Mouse (Mus musculus) stomach, postnatal 0 days (tissue): ENCODE measurements around the gene Zfp617. TPM values are rescaled to one million over a fixed set of nuclear protein-coding genes. Genes with fewer than 3 reads are reported as not detected.
A peak's percentile ranks its signal among the peaks of the same experiment; 100 is the strongest.

ENCODE experiments used
- ATAC-seq: fragments of 200-750 bp; cut with Nextera tagmentation; 2 replicates; pipeline ENCODE4 v1.8.0; 2017; ENCODE audit not compliant: low FRiP score, low TSS enrichment
- DNase-seq: peaks from one replicate; pipeline ENCODE4 v3.0.0-alpha.2; 2016; ENCODE audit warnings: low spot score
- H3K27ac ChIP-seq: fragments of 300-500 bp; sonication (generic); replicated peaks from 2 replicates; pipeline ENCODE4 v1.5.1; 2014; ENCODE audit warnings: mild to moderate bottlenecking, control low read depth
- H3K27me3 ChIP-seq: fragments of 300-500 bp; sonication (generic); 2 replicates; pipeline ENCODE4 v1.6.1; 2014; ENCODE audit warnings: low read length; ENCODE audit not compliant: control insufficient read depth, insufficient read depth
- H3K36me3 ChIP-seq: fragments of 300-500 bp; sonication (generic); 2 replicates; pipeline ENCODE4 v1.6.1; 2014; ENCODE audit warnings: low read length, mixed read lengths; ENCODE audit not compliant: control insufficient read depth, insufficient read depth
- H3K4me1 ChIP-seq: fragments of 300-500 bp; sonication (generic); replicated peaks from 2 replicates; pipeline ENCODE4 v1.6.1; 2014; ENCODE audit warnings: antibody characterized with exemption; ENCODE audit not compliant: control insufficient read depth, insufficient read depth
- H3K4me2 ChIP-seq: fragments of 300-500 bp; sonication (generic); replicated peaks from 2 replicates; pipeline ENCODE4 v1.6.1; 2014; ENCODE audit warnings: low read depth, mild to moderate bottlenecking, control low read depth, moderate library complexity
- H3K4me3 ChIP-seq: fragments of 300-500 bp; sonication (generic); 2 replicates; pipeline ENCODE4 v1.5.1; 2014; ENCODE audit warnings: low read depth, low read length, control low read depth
- H3K9ac ChIP-seq: fragments of 300-500 bp; sonication (generic); 2 replicates; pipeline ENCODE4 v1.6.1; 2014; ENCODE audit warnings: mild to moderate bottlenecking, low read length, control low read depth, mixed read lengths
- H3K9me3 ChIP-seq: fragments of 300-500 bp; sonication (generic); 2 replicates; pipeline ENCODE4 v1.6.1; 2016; ENCODE audit warnings: low read length; ENCODE audit not compliant: control insufficient read depth
- CTCF ChIP-seq: IDR thresholded peaks from 2 replicates; pipeline ENCODE4 v1.5.1; 2016; ENCODE audit warnings: antibody characterized with exemption, low read depth, mild to moderate bottlenecking, moderate library complexity
- EP300 ChIP-seq: optimal IDR thresholded peaks from 2 replicates; pipeline ENCODE3; 2016; ENCODE audit warnings: antibody characterized with exemption
- WGBS: fragments of 180-500 bp; shearing (Covaris S2); extraction: QIAGEN DNeasy Blood & Tissue Kit; methylation state at CpG from one replicate; pipeline ENCODE4 v1.1.7; 2014; 5-methylcytosine and 5-hydroxymethylcytosine counted together
- polyA plus RNA-seq: library from polyadenylated mRNA; unstranded; fragments of >200 nt; fragmentation: Nextera tagmentation; extraction: Ambion mirVana; gene quantifications from 2 replicates; pipeline ENCODE4 v1.2.1, GENCODE M21; 2015

The Zfp617 gene
- polyA plus RNA-seq, 1 experiment from 2014 or later: 11.7 TPM

DNA sequence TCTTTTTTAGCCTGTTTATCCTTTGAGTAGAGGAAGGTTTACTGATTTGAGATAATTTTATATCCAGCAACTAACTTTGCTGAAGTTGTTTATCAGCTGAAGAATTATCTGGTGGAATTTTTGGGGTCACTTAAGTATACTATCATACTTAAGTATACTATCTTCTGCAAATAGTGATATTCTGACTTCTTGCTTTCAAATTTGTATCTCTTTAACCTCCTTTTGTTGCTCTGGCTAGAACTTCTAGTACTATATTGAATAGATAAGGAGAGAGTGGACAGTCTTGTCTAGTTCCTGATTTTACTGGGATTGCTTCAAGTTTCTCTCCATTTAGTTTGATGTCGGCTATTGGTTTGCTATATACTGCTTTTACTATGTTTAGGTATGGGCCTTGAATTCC lies 1.6 kb upstream of the Zfp617 start:
- Histone ChIP-seq H3K9me3 (no peaks in the 10 kb centered on the region), H3K4me2 (no peak overlapping the region), H3K4me3 (no peak overlapping the region), H3K36me3 (no peaks in the 10 kb centered on the region), H3K27me3 (no peaks in the 10 kb centered on the region), H3K9ac (no peak overlapping the region), H3K27ac (no peak overlapping the region), H3K4me1 (no peaks in the 10 kb centered on the region)
- TF ChIP-seq EP300 (no peak), CTCF (no peak)
- no peak for ATAC-seq
- DNase-seq: no peak
- 91% methylated on average over 1 of the region's 1 CpGs for WGBS

DNA sequence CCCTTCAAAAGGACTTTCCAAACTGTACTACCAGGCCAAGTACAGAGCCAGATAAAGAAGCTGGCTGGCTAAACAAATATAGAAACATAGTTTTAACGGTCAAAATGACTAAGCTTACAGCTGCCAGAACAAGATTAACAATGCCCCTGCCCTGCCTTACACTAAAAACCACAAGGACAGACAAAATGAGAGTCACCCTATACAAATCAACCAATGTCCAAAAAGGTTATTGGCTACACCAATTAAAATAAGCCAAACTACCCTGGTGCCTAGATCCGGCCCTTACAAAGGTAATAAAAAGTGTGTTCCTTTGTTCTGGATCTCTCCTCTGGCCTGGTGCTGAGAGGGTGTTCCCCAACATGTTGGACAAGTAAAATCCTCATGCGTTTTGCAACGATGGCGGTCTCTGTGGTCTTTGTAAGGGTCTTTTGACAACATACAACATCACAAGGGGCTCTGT lies 607 bp upstream of the Zfp617 start:
- no peak for TF ChIP-seq EP300
- no peak for TF ChIP-seq CTCF
- ATAC-seq (no peak), DNase-seq (no peak)
- Histone ChIP-seq H3K4me2 (peak overlapping the region; percentile 62; the same call in 1 of the 2 replicates), H3K27me3 (no peaks in the 10 kb centered on the region), H3K27ac (peak overlapping the region; percentile 94; the same call in 1 of the 2 replicates), H3K4me1 (no peaks in the 10 kb centered on the region), H3K9me3 (no peaks in the 10 kb centered on the region), H3K36me3 (no peaks in the 10 kb centered on the region), H3K4me3 (no peak overlapping the region), H3K9ac (no peak overlapping the region)
- 89% methylated on average over 5 of the region's 5 CpGs for WGBS

DNA sequence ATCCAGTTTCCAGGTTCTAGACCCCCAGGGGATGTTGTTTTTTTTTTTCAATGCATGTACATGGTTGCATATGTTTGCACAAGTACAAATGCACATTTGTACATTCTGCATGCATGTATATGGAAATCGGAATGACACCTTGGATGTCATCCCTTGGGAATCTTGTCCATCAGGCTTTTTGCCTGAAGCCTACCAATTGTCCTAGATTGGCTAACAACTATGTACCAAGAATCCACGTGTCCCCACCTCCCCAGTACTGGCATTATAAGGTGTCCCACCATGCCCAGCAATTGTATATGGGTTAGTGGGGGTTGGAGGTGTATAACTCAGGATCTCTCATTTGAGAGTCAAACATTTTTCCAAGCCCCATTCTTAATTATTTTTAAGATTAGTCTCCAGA lies 3.9 kb downstream of the Zfp617 start:
- no peak overlapping the region for H3K4me2 ChIP-seq
- WGBS: 74% methylated on average over 2 of the region's 2 CpGs
- H3K27ac ChIP-seq: no peak overlapping the region
- H3K4me1 ChIP-seq: no peaks in the 10 kb centered on the region
- no peaks in the 10 kb centered on the region for H3K9me3 ChIP-seq
- no peak for ATAC-seq
- no peak for DNase-seq
- no peak overlapping the region for H3K4me3 ChIP-seq
- TF ChIP-seq CTCF (no peak), EP300 (no peak)
- peaks cover 3% of the 10 kb centered on the region; the same call in 1 of the 2 replicates for H3K36me3 ChIP-seq
- H3K27me3 ChIP-seq: no peaks in the 10 kb centered on the region
- H3K9ac ChIP-seq: no peak overlapping the region

DNA sequence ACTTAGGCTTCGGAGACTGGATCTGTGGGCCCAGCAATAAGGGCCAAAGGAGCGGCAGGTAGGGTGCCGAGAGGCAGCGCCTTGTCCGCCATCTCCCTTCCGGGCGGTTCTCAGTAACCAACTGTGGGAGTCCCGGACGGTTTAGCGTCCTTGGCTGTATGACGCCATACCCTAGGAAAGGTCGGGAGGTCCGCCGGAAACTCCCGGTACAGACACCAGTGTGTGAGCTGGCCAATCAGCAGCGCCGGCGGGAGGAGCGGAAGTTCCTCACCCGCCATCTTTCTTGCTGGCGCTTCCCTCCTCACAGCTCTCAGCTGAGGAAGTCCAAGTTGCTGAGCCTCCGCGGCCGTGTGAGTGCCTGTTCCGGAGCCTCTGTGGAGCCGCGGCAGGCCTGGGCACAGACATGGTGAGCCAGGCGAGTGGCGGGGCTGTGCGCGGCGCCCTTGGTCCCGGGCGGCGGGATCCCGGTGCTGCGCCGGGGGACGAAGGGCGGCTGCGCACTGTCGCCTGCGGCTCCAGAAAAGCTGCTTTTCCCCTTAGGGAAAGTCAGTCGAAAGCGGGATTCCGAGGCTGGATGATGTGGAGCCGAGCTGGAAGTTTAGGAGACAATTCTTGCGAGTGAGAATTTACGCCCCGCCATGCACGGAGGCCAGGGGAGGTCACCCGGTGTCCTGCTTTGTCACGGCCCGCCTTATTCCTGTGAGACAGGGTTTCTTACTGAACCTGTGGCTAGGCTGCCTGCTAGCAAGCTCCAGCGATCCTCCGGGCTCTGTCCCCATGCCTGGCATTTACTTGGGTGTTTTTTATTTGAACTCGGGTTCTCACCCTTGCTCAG lies 14.3 kb downstream of the Zfp617 start:
- H3K27ac ChIP-seq: peak overlapping the region; percentile 98
- no peaks in the 10 kb centered on the region for H3K4me1 ChIP-seq
- H3K9ac ChIP-seq: peak overlapping the region; percentile 87
- peak; percentile 96 for DNase-seq
- H3K4me3 ChIP-seq: peak overlapping the region; percentile 73
- H3K27me3 ChIP-seq: no peaks in the 10 kb centered on the region
- peak; percentile 100 for ATAC-seq
- no peaks in the 10 kb centered on the region for H3K9me3 ChIP-seq
- TF ChIP-seq CTCF (no peak), EP300 (no peak)
- H3K4me2 ChIP-seq: peak overlapping the region; percentile 58
- H3K36me3 ChIP-seq: no peaks in the 10 kb centered on the region
- WGBS: under 1% methylated on average over 55 of the region's 57 CpGs

DNA sequence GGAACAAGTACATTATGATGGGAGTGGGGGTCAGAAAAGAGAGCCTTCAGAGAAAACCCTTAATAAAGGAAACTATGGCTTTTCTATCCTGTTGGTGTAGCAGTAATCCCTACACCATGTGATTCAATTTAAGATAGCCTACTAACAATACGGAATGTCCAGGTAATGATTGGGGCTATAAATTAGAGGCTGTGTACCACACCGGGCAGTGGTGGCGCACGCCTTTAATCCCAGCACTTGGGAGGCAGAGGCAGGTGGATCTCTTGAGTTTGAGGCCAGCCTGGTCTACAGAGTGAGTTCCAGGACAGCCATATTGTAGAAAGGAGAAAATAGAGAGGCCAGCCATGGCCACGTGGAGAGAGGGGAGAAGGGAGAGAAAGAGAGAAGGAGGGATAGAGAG lies 17.4 kb downstream of the Zfp617 start:
- no peaks in the 10 kb centered on the region for H3K4me1 ChIP-seq
- H3K4me3 ChIP-seq: no peak overlapping the region
- DNase-seq (no peak), ATAC-seq (no peak)
- H3K4me2 ChIP-seq: no peak overlapping the region
- H3K9ac ChIP-seq: no peak overlapping the region
- H3K9me3 ChIP-seq: no peaks in the 10 kb centered on the region
- 92% methylated on average over 5 of the region's 5 CpGs for WGBS
- TF ChIP-seq EP300 (no peak), CTCF (no peak)
- no peaks in the 10 kb centered on the region for H3K27me3 ChIP-seq
- H3K36me3 ChIP-seq: peaks cover 4% of the 10 kb centered on the region; the same call in 1 of the 2 replicates
- H3K27ac ChIP-seq: no peak overlapping the region

DNA sequence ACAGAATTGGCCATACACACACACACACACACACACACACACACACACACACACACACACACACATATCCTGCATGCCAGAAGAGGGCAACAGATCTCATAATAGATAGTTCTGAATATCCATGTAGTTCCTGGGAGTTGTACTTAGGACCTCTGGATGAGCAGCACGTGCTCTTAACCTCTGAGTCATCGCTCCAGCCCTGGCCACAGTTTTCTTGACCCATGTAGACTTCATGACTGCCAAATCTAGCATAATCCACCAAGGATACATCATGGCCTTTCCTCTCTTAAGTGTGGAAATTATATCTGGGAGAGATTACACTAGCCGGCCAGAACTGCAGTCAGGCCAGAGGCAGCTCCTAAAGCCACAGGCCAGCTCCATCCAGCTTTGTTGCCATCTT lies 18.1 kb downstream of the Zfp617 start:
- no peak for ATAC-seq

More for the DNA sequence above, 18.1 kb downstream of the Zfp617 start:
- WGBS: 80% methylated on average over 3 of the region's 3 CpGs
- Histone ChIP-seq H3K4me1 (no peaks in the 10 kb centered on the region), H3K36me3 (peaks cover 7% of the 10 kb centered on the region; the same call in 1 of the 2 replicates), H3K9ac (no peak overlapping the region), H3K4me3 (no peak overlapping the region), H3K4me2 (no peak overlapping the region), H3K27me3 (no peaks in the 10 kb centered on the region), H3K27ac (no peak overlapping the region), H3K9me3 (no peaks in the 10 kb centered on the region)
- no peak for DNase-seq
- TF ChIP-seq CTCF: no peak
- TF ChIP-seq EP300: no peak
